Mouse (Mus musculus) erythroblast, embryonic 14.5 days (primary cell): ENCODE data around the gene Son. TPM values are rescaled to one million over a fixed set of nuclear protein-coding genes. Genes with fewer than 3 reads are reported as not detected.
A peak's percentile ranks its signal among the peaks of the same experiment; 100 is the strongest.

Experiments used
- H3K27me3 ChIP-seq: 2 replicates; pipeline ENCODE4 v1.6.1; 2012; ENCODE audit warnings: inconsistent platforms; ENCODE audit not compliant: control insufficient read depth
- H3K36me3 ChIP-seq: 2 replicates; pipeline ENCODE4 v1.6.1; 2012; ENCODE audit warnings: mild to moderate bottlenecking, inconsistent platforms; ENCODE audit not compliant: control insufficient read depth
- H3K4me1 ChIP-seq: 2 replicates; pipeline ENCODE4 v1.6.1; 2012; ENCODE audit warnings: inconsistent platforms; ENCODE audit not compliant: control insufficient read depth
- H3K4me3 ChIP-seq: replicated peaks from 2 replicates; pipeline ENCODE3; 2012; ENCODE audit warnings: moderate library complexity, mild to moderate bottlenecking, inconsistent platforms
- H3K9me3 ChIP-seq: 2 replicates; pipeline ENCODE4 v1.6.1; 2012; ENCODE audit warnings: low read length, inconsistent platforms, mixed read lengths; ENCODE audit not compliant: control insufficient read depth
- GATA1 ChIP-seq: IDR thresholded peaks from 2 replicates; pipeline ENCODE4 v1.6.1; 2012; ENCODE audit warnings: low read length, inconsistent platforms, mixed read lengths
- TAL1 ChIP-seq: IDR thresholded peaks from 3 replicates; pipeline ENCODE4 v1.6.1; 2012; ENCODE audit warnings: low read length, inconsistent platforms, mixed read lengths
- polyA plus RNA-seq: library from polyadenylated mRNA; stranded (reverse); fragments of >175 nt; gene quantifications from 2 replicates; pipeline ENCODE4 v1.2.3, GENCODE M21; 2012

Son gene
- polyA plus RNA-seq, 1 experiment = 3.8 TPM

GRCm38 (mm10) chr16:91688619-91689334 is 41.5 kb downstream of the Son start, which contains the start of gene Donson:
Gene Donson (minus strand): TSS chr16:91688770.
- Histone ChIP-seq H3K9me3 (no peaks in the 10 kb centered on the region), H3K4me3 (peak within 1 kb of the TSS; percentile 97), H3K27me3 (no peaks in the 10 kb centered on the region), H3K4me1 (peaks cover 56% of the 10 kb centered on the region), H3K36me3 (peaks cover 64% of the 10 kb centered on the region)
- TF ChIP-seq GATA1 (no peak), TAL1 (no peak)

GRCm38 (mm10) chr16:91689791-91690190 is 42.5 kb downstream of the Son start:
- Histone ChIP-seq H3K36me3 (peaks cover 63% of the 10 kb centered on the region), H3K4me1 (peaks cover 56% of the 10 kb centered on the region), H3K27me3 (no peaks in the 10 kb centered on the region), H3K4me3 (peak overlapping the region; percentile 97), H3K9me3 (no peaks in the 10 kb centered on the region)
- TF ChIP-seq TAL1 (peak; percentile 33; the same call in 2 of the 3 replicates), GATA1 (peak; percentile 26; the same call in 1 of the 2 replicates)

GRCm38 (mm10) chr16:91694455-91695084 is 47.3 kb downstream of the Son start:
- no peaks in the 10 kb centered on the region for H3K27me3 ChIP-seq
- no peak overlapping the region for H3K4me3 ChIP-seq
- H3K9me3 ChIP-seq = 0 out of 2 replicates have a peak, but pooled peaks cover 2% of the 10 kb centered on the region
- peaks cover 25% of the 10 kb centered on the region for H3K4me1 ChIP-seq
- TF ChIP-seq GATA1 (no peak), TAL1 (no peak)
- peaks cover 75% of the 10 kb centered on the region for H3K36me3 ChIP-seq

GRCm38 (mm10) chr16:91695108-91695755 is 47.9 kb downstream of the Son start:
- TF ChIP-seq GATA1 (no peak), TAL1 (no peak)
- H3K27me3 ChIP-seq = no peaks in the 10 kb centered on the region
- H3K4me1 ChIP-seq = peaks cover 18% of the 10 kb centered on the region
- peaks cover 77% of the 10 kb centered on the region for H3K36me3 ChIP-seq
- 0 out of 2 replicates have a peak, but pooled peaks cover 2% of the 10 kb centered on the region for H3K9me3 ChIP-seq
- no peak overlapping the region for H3K4me3 ChIP-seq

- Histone ChIP-seq H3K4me1 (peaks cover 21% of the 10 kb centered on the region), H3K4me3 (no peak overlapping the region), H3K36me3 (peaks cover 88% of the 10 kb centered on the region), H3K27me3 (no peaks in the 10 kb centered on the region), H3K9me3 (0 out of 2 replicates have a peak, but pooled peaks cover 2% of the 10 kb centered on the region)
- TF ChIP-seq TAL1 = no peak; the same call in 2 of the 3 replicates
- no peak for TF ChIP-seq GATA1
These were observed 51.7 kb downstream of the Son start for GRCm38 (mm10) chr16:91698995-91699394.

GRCm38 (mm10) chr16:91701908-91702307 is 54.6 kb downstream of the Son start:
- H3K4me1 ChIP-seq = peaks cover 14% of the 10 kb centered on the region
- peaks cover 82% of the 10 kb centered on the region for H3K36me3 ChIP-seq
- H3K4me3 ChIP-seq = no peak overlapping the region
- H3K9me3 ChIP-seq = 0 out of 2 replicates have a peak, but pooled peaks cover 2% of the 10 kb centered on the region
- TF ChIP-seq TAL1 (no peak), GATA1 (no peak)
- H3K27me3 ChIP-seq = no peaks in the 10 kb centered on the region

- Histone ChIP-seq H3K9me3 (0 out of 2 replicates have a peak, but pooled peaks cover 2% of the 10 kb centered on the region), H3K27me3 (no peaks in the 10 kb centered on the region), H3K4me3 (no peak overlapping the region), H3K4me1 (peaks cover 14% of the 10 kb centered on the region), H3K36me3 (peaks cover 83% of the 10 kb centered on the region)
- TF ChIP-seq TAL1 = no peak
- no peak for TF ChIP-seq GATA1
These were observed 55.5 kb downstream of the Son start for GRCm38 (mm10) chr16:91702771-91703188.

GRCm38 (mm10) chr16:91704603-91705340 is 57.5 kb downstream of the Son start:
- Histone ChIP-seq H3K36me3 (peaks cover 81% of the 10 kb centered on the region), H3K27me3 (no peaks in the 10 kb centered on the region), H3K4me3 (no peak overlapping the region), H3K4me1 (peaks cover 14% of the 10 kb centered on the region), H3K9me3 (no peaks in the 10 kb centered on the region)
- TF ChIP-seq GATA1 = no peak
- TF ChIP-seq TAL1 = no peak
